Mouse (Mus musculus): ENCODE results near the gene Fads6.

Fads6 gene

GRCm38 (mm10) chr11:115276780-115277603, 20.5 kb downstream of the Fads6 start, which contains the start of gene Fdxr:
Gene Fdxr (minus strand): TSS chr11:115277050.
- peak; percentile 99 to 100 for DNase-seq (ENCODE audit: low spot score in 2 of 2)

- DNase-seq (ENCODE audit: low spot score in 2 of 2), result no peak
Observed at GRCm38 (mm10) chr11:115275954-115276353, 21.5 kb downstream of the Fads6 start.

GRCm38 (mm10) chr11:115275509-115275908, 22.0 kb downstream of the Fads6 start:
- no peak for DNase-seq (ENCODE audit: low spot score in 2 of 2)

GRCm38 (mm10) chr11:115274771-115275170, 22.7 kb downstream of the Fads6 start:
- no peak for DNase-seq (ENCODE audit: low spot score in 2 of 2)

- no peak for DNase-seq (ENCODE audit: low spot score in 2 of 2)
Observed at GRCm38 (mm10) chr11:115274178-115274577, 23.3 kb downstream of the Fads6 start.

GRCm38 (mm10) chr11:115273735-115274134, 23.7 kb downstream of the Fads6 start:
- DNase-seq (ENCODE audit: low spot score in 2 of 2), result no peak

GRCm38 (mm10) chr11:115272894-115273498, 24.5 kb downstream of the Fads6 start:
- no peak for DNase-seq (ENCODE audit: low spot score in 2 of 2)

GRCm38 (mm10) chr11:115271481-115271880, 26.0 kb downstream of the Fads6 start:
- DNase-seq (ENCODE audit: low spot score in 2 of 2), result no peak

- DNase-seq (ENCODE audit: low spot score in 2 of 2), result no peak
Observed at GRCm38 (mm10) chr11:115271052-115271451, 26.4 kb downstream of the Fads6 start.

- peak; percentile 22 to 24 for DNase-seq (ENCODE audit: low spot score in 2 of 2)
Observed at GRCm38 (mm10) chr11:115270148-115270861, 27.2 kb downstream of the Fads6 start.

GRCm38 (mm10) chr11:115269330-115270066, 28.0 kb downstream of the Fads6 start:
- DNase-seq (ENCODE audit: low spot score in 2 of 2), result no peak

GRCm38 (mm10) chr11:115267958-115268357, 29.5 kb downstream of the Fads6 start:
- DNase-seq (ENCODE audit: low spot score in 2 of 2), result no peak

GRCm38 (mm10) chr11:115267061-115267883, 30.2 kb downstream of the Fads6 start, which contains the start of gene Grin2c:
Gene Grin2c (minus strand): TSS chr11:115267243.
- DNase-seq (ENCODE audit: low spot score in 2 of 2), result no peak

- no peak for DNase-seq (ENCODE audit: low spot score in 2 of 2)
Observed at GRCm38 (mm10) chr11:115266400-115266778, 31.1 kb downstream of the Fads6 start.

- no peak for DNase-seq (ENCODE audit: low spot score in 2 of 2)
Observed at GRCm38 (mm10) chr11:115265771-115266399, 31.6 kb downstream of the Fads6 start.

- DNase-seq (ENCODE audit: low spot score in 2 of 2), result no peak
Observed at GRCm38 (mm10) chr11:115264862-115265668, 32.4 kb downstream of the Fads6 start.

- no peak for DNase-seq (ENCODE audit: low spot score in 2 of 2)
Observed at GRCm38 (mm10) chr11:115264136-115264861, 33.2 kb downstream of the Fads6 start.

GRCm38 (mm10) chr11:115262954-115263353, 34.5 kb downstream of the Fads6 start:
- no peak for DNase-seq (ENCODE audit: low spot score in 2 of 2)

- no peak for DNase-seq (ENCODE audit: low spot score in 2 of 2)
Observed at GRCm38 (mm10) chr11:115259134-115259533, 38.3 kb downstream of the Fads6 start.
